Comparison of ENCODE assay signal across 10 mouse cellular contexts in genomic region chr13:22033741-22034442, GRCm38 (mm10). TPM values are rescaled to one million over a fixed set of nuclear protein-coding genes. Genes with fewer than 3 reads are reported as not detected.
DNase-seq lines count a peak whose midpoint lies in the region; ATAC-seq lines count a peak whose summit lies in the region.
"Had no signal": no experiment of that assay in that cellular context is flagged by ENCODE, and none has a peak within 500 bp of the region (broad histone marks: within the 10 kb centered on the region; RNA-seq: fewer than 3 reads in every experiment).

No protein-coding gene starts in this region.

- H3K4me2 ChIP-seq in lung, embryonic 15.5 days: peak overlapping the region; percentile 73
- H3K4me2 ChIP-seq in hindbrain, embryonic 15.5 days: peak overlapping the region; percentile 74
- 0 out of 2 replicates have a peak overlapping the region, but pooled peaks have one; percentile 0 for H3K4me2 ChIP-seq in midbrain, embryonic 15.5 days

- no peak for ATAC-seq in lung, embryonic 15.5 days (ENCODE audit: borderline replicate concordance, extremely low read depth, low FRiP score, low TSS enrichment)
- ATAC-seq in hindbrain, embryonic 15.5 days (ENCODE audit: low FRiP score, low read depth): no peak
- ATAC-seq in midbrain, embryonic 15.5 days (replicated peaks): no peak
- no peak for ATAC-seq in CD4-positive, CD25-positive, alpha-beta regulatory T cell, adult 4 months

- H3K9me3 ChIP-seq in lung, embryonic 15.5 days: no peaks in the 10 kb centered on the region
- H3K9me3 ChIP-seq in hindbrain, embryonic 15.5 days: no peaks in the 10 kb centered on the region
- H3K9me3 ChIP-seq in midbrain, embryonic 15.5 days: no peaks in the 10 kb centered on the region

- peak overlapping the region; percentile 46; the same call in 1 of the 2 replicates for H3K9ac ChIP-seq in lung, embryonic 15.5 days
- no peak overlapping the region for H3K9ac ChIP-seq in hindbrain, embryonic 15.5 days
- no peak overlapping the region for H3K9ac ChIP-seq in midbrain, embryonic 15.5 days

- peak overlapping the region; percentile 93 for H3K27ac ChIP-seq in lung, embryonic 15.5 days
- no peak overlapping the region for H3K27ac ChIP-seq in hindbrain, embryonic 15.5 days (replicated peaks)
- no peak overlapping the region for H3K27ac ChIP-seq in midbrain, embryonic 15.5 days
- H3K27ac ChIP-seq: gastrocnemius, adult 2 months had no signal

- no peaks in the 10 kb centered on the region for H3K27me3 ChIP-seq in lung, embryonic 15.5 days
- no peaks in the 10 kb centered on the region for H3K27me3 ChIP-seq in hindbrain, embryonic 15.5 days
- no peaks in the 10 kb centered on the region for H3K27me3 ChIP-seq in midbrain, embryonic 15.5 days (replicated peaks)

- no peaks in the 10 kb centered on the region for H3K36me3 ChIP-seq in lung, embryonic 15.5 days
- H3K36me3 ChIP-seq in hindbrain, embryonic 15.5 days: no peaks in the 10 kb centered on the region
- no peaks in the 10 kb centered on the region for H3K36me3 ChIP-seq in midbrain, embryonic 15.5 days (replicated peaks)

- no peak for DNase-seq in lung, postnatal 4 days
- DNase-seq in embryo, embryonic 10.5 days (ENCODE audit: low spot score): peak; percentile 68
- no peak for DNase-seq in right cerebral cortex, adult 18-20 months
- no peak for DNase-seq in urinary bladder, postnatal 25 days (ENCODE audit: low spot score)
- DNase-seq: adrenal gland, postnatal 10 days; gastrocnemius, adult 2 months had no signal

- peaks cover 32% of the 10 kb centered on the region for H3K4me1 ChIP-seq in lung, embryonic 15.5 days
- H3K4me1 ChIP-seq in hindbrain, embryonic 15.5 days (replicated peaks): peaks cover 14% of the 10 kb centered on the region
- peaks cover 17% of the 10 kb centered on the region for H3K4me1 ChIP-seq in midbrain, embryonic 15.5 days

- H3K4me3 ChIP-seq in lung, embryonic 15.5 days: peak overlapping the region; percentile 45
- H3K4me3 ChIP-seq in hindbrain, embryonic 15.5 days: no peak overlapping the region
- no peak overlapping the region for H3K4me3 ChIP-seq in midbrain, embryonic 15.5 days
- H3K4me3 ChIP-seq: gastrocnemius, adult 2 months had no signal

- 39% methylated on average over 5 of the region's 5 CpGs for WGBS in lung, embryonic 15.5 days
- WGBS in hindbrain, embryonic 15.5 days: 58% methylated on average over 5 of the region's 5 CpGs
- WGBS in midbrain, embryonic 15.5 days: 55% methylated on average over 5 of the region's 5 CpGs

RNA-seq across cellular contexts. Expression of gene Hist1h2ah, which starts 1.5 kb away (rescaled TPM):
- 8.1 and 8.2 TPM in 2 replicates for polyA plus RNA-seq in lung, embryonic 15.5 days (2015; fragmentation: Nextera tagmentation; extraction: Ambion mirVana)
- 1.7 and 2.2 TPM in 2 replicates for polyA plus RNA-seq in hindbrain, embryonic 15.5 days (2015; fragmentation: Nextera tagmentation; extraction: Ambion mirVana)
- polyA plus RNA-seq in midbrain, embryonic 15.5 days (2015; fragmentation: Nextera tagmentation; extraction: Ambion mirVana): 1.9 TPM in 1 of 2 replicates, not detected in the other
- not detected for polyA plus RNA-seq in CD4-positive, CD25-positive, alpha-beta regulatory T cell, adult 4 months (2017; shearing (Covaris generic))

RNA-seq across cellular contexts. Expression of gene Hist1h2bk, which starts 1.8 kb away (rescaled TPM):
- polyA plus RNA-seq in lung, embryonic 15.5 days (2015; fragmentation: Nextera tagmentation; extraction: Ambion mirVana): 7.0 and 7.4 TPM in 2 replicates
- polyA plus RNA-seq in hindbrain, embryonic 15.5 days (2015; fragmentation: Nextera tagmentation; extraction: Ambion mirVana): 1.2 and 1.5 TPM in 2 replicates
- 0.54 and 0.63 TPM in 2 replicates for polyA plus RNA-seq in midbrain, embryonic 15.5 days (2015; fragmentation: Nextera tagmentation; extraction: Ambion mirVana)
- 1 to 10 TPM in 1 of 2 experiments, not detected in 1; 4.8 TPM for polyA plus RNA-seq in CD4-positive, CD25-positive, alpha-beta regulatory T cell, adult 4 months (2017; shearing (Covaris generic))

RNA-seq across cellular contexts. Expression of gene Hist1h4i, which starts 7.3 kb away (rescaled TPM):
- 27.2 and 29.1 TPM in 2 replicates for polyA plus RNA-seq in lung, embryonic 15.5 days (2015; fragmentation: Nextera tagmentation; extraction: Ambion mirVana)
- polyA plus RNA-seq in hindbrain, embryonic 15.5 days (2015; fragmentation: Nextera tagmentation; extraction: Ambion mirVana): 8.4 and 10.7 TPM in 2 replicates
- 5.7 and 7.7 TPM in 2 replicates for polyA plus RNA-seq in midbrain, embryonic 15.5 days (2015; fragmentation: Nextera tagmentation; extraction: Ambion mirVana)
- 1 to 10 TPM; 5.4 to 6.7 TPM for polyA plus RNA-seq in CD4-positive, CD25-positive, alpha-beta regulatory T cell, adult 4 months (2017; shearing (Covaris generic))

RNA-seq across cellular contexts. Expression of gene Hist1h2ag, which starts 8.9 kb away (rescaled TPM):
- 52.7 and 55.6 TPM in 2 replicates for polyA plus RNA-seq in lung, embryonic 15.5 days (2015; fragmentation: Nextera tagmentation; extraction: Ambion mirVana)
- polyA plus RNA-seq in hindbrain, embryonic 15.5 days (2015; fragmentation: Nextera tagmentation; extraction: Ambion mirVana): 6.5 and 10.3 TPM in 2 replicates
- polyA plus RNA-seq in midbrain, embryonic 15.5 days (2015; fragmentation: Nextera tagmentation; extraction: Ambion mirVana): 5.4 and 6.8 TPM in 2 replicates
- polyA plus RNA-seq in CD4-positive, CD25-positive, alpha-beta regulatory T cell, adult 4 months (2017; shearing (Covaris generic)): not detected

RNA-seq across cellular contexts. Expression of gene Hist1h2bj, which starts 9.1 kb away (rescaled TPM):
- 15.7 and 16.0 TPM in 2 replicates for polyA plus RNA-seq in lung, embryonic 15.5 days (2015; fragmentation: Nextera tagmentation; extraction: Ambion mirVana)
- polyA plus RNA-seq in hindbrain, embryonic 15.5 days (2015; fragmentation: Nextera tagmentation; extraction: Ambion mirVana): 2.3 and 2.9 TPM in 2 replicates
- polyA plus RNA-seq in midbrain, embryonic 15.5 days (2015; fragmentation: Nextera tagmentation; extraction: Ambion mirVana): 2.9 and 3.0 TPM in 2 replicates
- polyA plus RNA-seq in CD4-positive, CD25-positive, alpha-beta regulatory T cell, adult 4 months (2017; shearing (Covaris generic)): 1 to 10 TPM; 3.8 to 9.5 TPM

Comparison
In these comparisons a context has a peak if more than half of its experiments do, and no peak if none do; other contexts are left out.
1. H3K4me2 ChIP-seq: peak in every context shown above with its lines; median percentile 74 in hindbrain, embryonic 15.5 days; 73 in lung, embryonic 15.5 days; 0 in midbrain, embryonic 15.5 days.